14 mouse cellular contexts compared by ENCODE assay signal in genomic region chr10:95110786-95111185, GRCm38 (mm10).
"Had no signal": no experiment of that assay in that cellular context is flagged by ENCODE, and none has a peak within 500 bp of the region (broad histone marks: within the 10 kb centered on the region; RNA-seq: fewer than 3 reads in every experiment).

No protein-coding gene starts in this region.

- H3K4me3 ChIP-seq: midbrain, embryonic 13.5 days; midbrain, embryonic 15.5 days; neural tube, embryonic 12.5 days; stomach, embryonic 15.5 days had no signal

- H3K9me3 ChIP-seq: midbrain, embryonic 13.5 days; midbrain, embryonic 15.5 days; neural tube, embryonic 12.5 days; stomach, embryonic 15.5 days had no signal

- ATAC-seq: midbrain, embryonic 13.5 days; midbrain, embryonic 15.5 days had no signal

- H3K9ac ChIP-seq: lung, embryonic 14.5 days; midbrain, embryonic 13.5 days; midbrain, embryonic 15.5 days; neural tube, embryonic 12.5 days; stomach, embryonic 15.5 days had no signal

- H3K27ac ChIP-seq: midbrain, embryonic 13.5 days; midbrain, embryonic 15.5 days; neural tube, embryonic 12.5 days; stomach, embryonic 15.5 days; stomach, postnatal 0 days had no signal

- H3K36me3 ChIP-seq: midbrain, embryonic 13.5 days; midbrain, embryonic 15.5 days; neural tube, embryonic 12.5 days; stomach, embryonic 15.5 days had no signal

- H3K4me1 ChIP-seq: stomach, embryonic 15.5 days had no signal

- H3K4me2 ChIP-seq: lung, embryonic 14.5 days; midbrain, embryonic 11.5 days; midbrain, embryonic 13.5 days; midbrain, embryonic 15.5 days; neural tube, embryonic 12.5 days; stomach, embryonic 15.5 days had no signal

- H3K27me3 ChIP-seq: midbrain, embryonic 13.5 days; midbrain, embryonic 15.5 days; neural tube, embryonic 12.5 days; stomach, embryonic 15.5 days had no signal

- DNase-seq: lung, adult 18-20 months; lung, embryonic 14.5 days; lung, postnatal 10 days; lung, postnatal 4 days; right cerebral cortex, postnatal 14 days; thymus, adult 2 months; thymus, postnatal 25 days; thymus, postnatal 4 days had no signal
